Mouse (Mus musculus): ENCODE measurements around the gene Hba-a1. TPM values are rescaled to one million over a fixed set of nuclear protein-coding genes. Genes with fewer than 3 reads are reported as not detected.
A peak's percentile ranks its signal among the peaks of the same experiment; 100 is the strongest.
"Not testable (repeated sequence)": the region's sequence is repeated elsewhere in the genome, so short reads cannot be mapped to it uniquely, and the experiment has no call there.

The Hba-a1 gene
- polyA plus RNA-seq (2016; fragmentation: Nextera tagmentation; extraction: Ambion mirVana) = 2,385 and 2,610 TPM in 2 replicates

DNA sequence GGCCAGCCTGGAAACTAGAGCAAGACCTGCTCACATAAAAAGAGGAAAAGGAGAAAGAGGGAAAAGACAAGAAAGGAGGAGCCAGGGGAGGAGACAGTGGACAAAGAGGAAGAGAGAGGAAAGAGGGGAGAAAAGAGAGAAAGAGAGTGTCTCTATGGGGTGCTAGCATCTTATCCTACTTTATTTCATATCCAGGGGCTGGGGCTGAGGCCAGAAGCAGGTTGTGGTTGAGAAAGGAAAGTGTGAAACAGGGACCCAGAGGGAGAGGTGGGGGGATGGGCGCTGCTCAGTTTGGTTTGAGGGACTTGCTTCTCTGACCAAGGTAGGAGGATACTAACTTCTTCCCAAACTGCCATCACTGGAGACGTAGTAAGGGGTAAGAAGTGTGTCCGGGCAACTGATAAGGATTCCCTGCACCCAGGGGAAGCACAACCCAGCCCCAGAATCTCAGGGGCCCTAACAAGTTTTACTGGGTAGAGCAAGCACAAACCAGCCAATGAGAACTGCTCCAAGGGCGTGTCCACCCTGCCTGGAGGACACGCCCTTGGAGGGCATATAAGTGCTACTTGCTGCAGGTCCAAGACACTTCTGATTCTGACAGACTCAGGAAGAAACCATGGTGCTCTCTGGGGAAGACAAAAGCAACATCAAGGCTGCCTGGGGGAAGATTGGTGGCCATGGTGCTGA lies at the start of gene Hba-a1:
TSS of gene Hba-a1 (plus strand) at position 421 of the 687 bp plus-strand sequence.
- WGBS = 71% methylated on average over 1 of the region's 5 CpGs
- H3K27ac ChIP-seq; ATAC-seq (ENCODE audit: low FRiP score, low read depth): not testable (repeated sequence)

DNA sequence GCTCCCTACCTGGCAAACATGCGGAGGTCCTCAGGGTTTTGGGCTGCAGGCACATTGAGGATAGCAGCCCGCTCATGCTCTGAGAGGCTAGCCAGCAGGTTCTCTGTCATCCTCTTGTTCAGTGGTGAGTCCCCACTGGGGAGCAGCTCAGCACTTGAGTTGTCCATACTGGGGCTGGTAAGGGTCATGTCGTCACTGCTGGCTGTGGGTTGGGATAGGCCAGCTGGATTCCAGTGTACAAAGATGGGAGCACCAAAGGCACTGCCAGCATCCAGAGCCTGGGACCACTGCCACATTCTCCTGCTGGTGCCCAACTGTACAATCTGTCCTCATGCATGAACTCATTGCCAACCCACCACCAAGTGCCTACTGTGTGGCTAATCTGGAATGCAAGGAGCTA lies 49.4 kb upstream of the Hba-a1 start:
- no peak overlapping the region for H3K9ac ChIP-seq
- no peaks in the 10 kb centered on the region for H3K9me3 ChIP-seq
- no peak overlapping the region for H3K27ac ChIP-seq
- no peak overlapping the region for H3K4me3 ChIP-seq
- H3K27me3 ChIP-seq (replicated peaks) = no peaks in the 10 kb centered on the region
- peaks cover 60% of the 10 kb centered on the region for H3K36me3 ChIP-seq
- 94% methylated on average over 3 of the region's 3 CpGs for WGBS
- no peaks in the 10 kb centered on the region for H3K4me1 ChIP-seq
- H3K4me2 ChIP-seq (replicated peaks) = no peak overlapping the region
- no peak for ATAC-seq (ENCODE audit: low FRiP score, low read depth)

More for the DNA sequence above, at the start of gene Hba-a1:
- not testable (repeated sequence) for H3K9me3 ChIP-seq; H3K27me3 ChIP-seq (replicated peaks); H3K4me1 ChIP-seq; H3K9ac ChIP-seq; H3K4me2 ChIP-seq (replicated peaks); H3K36me3 ChIP-seq; H3K4me3 ChIP-seq

DNA sequence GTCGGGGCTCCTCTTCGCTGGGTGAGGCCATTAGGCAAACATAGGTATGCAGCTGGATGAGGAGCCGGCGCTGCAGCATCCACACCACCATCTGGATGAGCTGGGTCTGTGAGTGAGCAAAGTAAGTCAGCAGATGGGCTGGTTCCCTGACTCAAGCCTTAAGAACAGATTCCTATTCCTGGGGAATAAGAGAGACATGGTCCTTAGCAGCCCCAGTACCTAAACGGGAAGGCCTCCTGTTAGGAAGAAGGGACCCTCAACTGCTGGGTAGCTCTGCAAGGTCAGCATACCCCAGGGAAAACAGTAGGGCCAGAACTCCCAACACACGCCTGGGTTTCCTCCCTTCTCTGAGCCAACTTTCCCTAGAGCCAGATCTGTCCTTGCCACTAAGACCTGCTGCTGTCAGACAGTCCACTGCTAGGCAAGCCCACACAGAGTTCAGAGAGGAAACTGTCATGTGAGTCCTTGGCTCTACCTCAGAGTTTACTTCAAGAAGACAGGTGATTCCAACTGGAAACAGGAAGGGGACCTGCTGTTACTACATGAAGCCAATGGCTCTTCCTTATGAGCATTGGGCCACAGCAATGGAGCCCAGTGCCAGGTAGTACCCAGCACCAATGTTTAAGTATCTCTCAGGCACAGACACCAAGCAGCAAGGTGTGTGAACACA lies 48.4 kb upstream of the Hba-a1 start:
- no peak for ATAC-seq (ENCODE audit: low FRiP score, low read depth)
- WGBS = 93% methylated on average over 6 of the region's 6 CpGs
- no peak overlapping the region for H3K27ac ChIP-seq
- no peaks in the 10 kb centered on the region for H3K4me1 ChIP-seq
- H3K9ac ChIP-seq = no peak overlapping the region
- peaks cover 61% of the 10 kb centered on the region for H3K36me3 ChIP-seq
- no peak overlapping the region for H3K4me3 ChIP-seq
- no peak overlapping the region for H3K4me2 ChIP-seq (replicated peaks)
- no peaks in the 10 kb centered on the region for H3K9me3 ChIP-seq
- H3K27me3 ChIP-seq (replicated peaks) = no peaks in the 10 kb centered on the region

DNA sequence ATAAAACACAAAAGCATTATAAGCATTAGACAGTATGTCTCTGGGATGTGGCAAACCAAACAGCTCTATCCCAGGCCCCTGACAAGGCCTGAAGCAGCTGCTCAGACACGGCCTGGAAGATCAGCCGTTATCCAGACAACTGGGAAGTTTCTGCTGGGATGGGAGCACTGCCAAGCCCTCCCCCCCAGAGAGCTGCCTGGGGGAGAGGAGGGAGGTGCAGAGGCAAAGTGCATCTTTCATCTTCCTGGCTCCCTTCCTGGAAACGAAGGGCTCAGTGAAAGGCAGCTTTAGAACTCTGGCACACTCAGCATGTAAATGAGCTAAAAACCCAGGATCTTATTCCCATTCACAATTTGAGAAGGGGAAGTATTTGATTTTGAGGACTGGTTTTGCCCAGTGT lies 47.7 kb upstream of the Hba-a1 start:
- 70% methylated on average over 3 of the region's 3 CpGs for WGBS
- no peak overlapping the region for H3K27ac ChIP-seq
- H3K36me3 ChIP-seq = peaks cover 64% of the 10 kb centered on the region
- no peak for ATAC-seq (ENCODE audit: low FRiP score, low read depth)
- no peaks in the 10 kb centered on the region for H3K27me3 ChIP-seq (replicated peaks)
- H3K4me2 ChIP-seq (replicated peaks) = no peak overlapping the region
- no peak overlapping the region for H3K9ac ChIP-seq
- no peaks in the 10 kb centered on the region for H3K9me3 ChIP-seq
- no peaks in the 10 kb centered on the region for H3K4me1 ChIP-seq
- H3K4me3 ChIP-seq = no peak overlapping the region

DNA sequence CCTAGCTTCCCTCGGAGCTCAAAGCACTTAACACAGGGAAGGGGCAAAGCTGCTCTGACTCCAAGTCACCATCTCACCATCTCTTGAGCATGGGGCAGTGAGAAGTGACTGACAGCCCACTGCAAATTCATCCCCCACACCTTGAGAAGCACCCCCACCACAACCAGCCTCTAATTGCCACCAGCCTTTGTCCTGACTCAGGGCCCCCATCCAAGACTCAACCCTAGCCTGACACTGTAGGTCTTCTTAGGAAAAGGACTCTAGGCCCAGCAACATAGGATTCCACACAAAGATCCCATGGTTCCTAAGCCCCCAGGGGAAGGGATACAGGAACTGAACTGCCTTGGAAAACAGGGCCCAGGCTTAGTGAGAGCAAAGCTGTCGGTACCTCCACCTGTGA lies 47.2 kb upstream of the Hba-a1 start:
- Histone ChIP-seq H3K4me1 (no peaks in the 10 kb centered on the region), H3K4me3 (no peak overlapping the region), H3K27me3 (replicated peaks) (no peaks in the 10 kb centered on the region), H3K9me3 (no peaks in the 10 kb centered on the region), H3K9ac (no peak overlapping the region), H3K4me2 (replicated peaks) (no peak overlapping the region), H3K27ac (no peak overlapping the region), H3K36me3 (peaks cover 64% of the 10 kb centered on the region)
- 90% methylated on average over 2 of the region's 2 CpGs for WGBS
- no peak for ATAC-seq (ENCODE audit: low FRiP score, low read depth)

DNA sequence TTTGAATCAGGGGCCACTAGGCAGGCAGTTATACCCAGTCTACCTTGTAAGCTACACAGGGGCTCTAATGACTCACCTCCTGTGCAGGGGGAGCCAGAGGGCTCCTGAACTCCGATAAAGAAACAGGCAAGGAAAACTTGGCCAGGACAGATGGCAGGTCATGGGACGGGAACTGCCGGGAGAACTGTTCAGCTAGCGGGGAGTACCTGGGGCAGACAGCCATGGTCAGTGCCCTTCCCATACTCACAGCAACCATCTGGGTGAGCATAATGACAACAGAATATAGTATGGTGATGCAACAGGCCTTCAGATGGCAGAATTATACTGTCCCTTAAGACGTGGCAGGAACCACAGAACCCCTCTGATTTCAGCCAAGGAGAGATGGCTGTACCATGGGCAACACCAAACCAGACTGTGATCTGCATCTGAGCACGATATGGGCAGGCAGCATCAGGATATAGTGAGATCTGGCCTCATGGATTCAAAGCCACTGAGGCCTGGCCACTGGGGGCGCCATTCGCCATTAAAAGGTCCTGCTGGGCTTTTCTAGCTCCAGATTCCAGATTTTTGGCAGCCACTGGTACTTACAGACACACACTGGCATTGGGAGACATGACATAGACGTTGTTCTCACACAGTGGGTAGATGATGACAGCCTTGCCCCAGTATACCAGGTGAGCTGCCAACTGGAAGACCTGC lies 46.5 kb upstream of the Hba-a1 start:
- H3K27me3 ChIP-seq (replicated peaks) = no peaks in the 10 kb centered on the region
- no peaks in the 10 kb centered on the region for H3K9me3 ChIP-seq
- ATAC-seq (ENCODE audit: low FRiP score, low read depth) = no peak
- peaks cover 64% of the 10 kb centered on the region for H3K36me3 ChIP-seq
- WGBS = 61% methylated on average over 9 of the region's 9 CpGs
- 0 out of 2 replicates have a peak overlapping the region, but pooled peaks have one; percentile 26 for H3K9ac ChIP-seq
- no peak overlapping the region for H3K27ac ChIP-seq
- H3K4me2 ChIP-seq (replicated peaks) = no peak overlapping the region
- no peak overlapping the region for H3K4me3 ChIP-seq
- H3K4me1 ChIP-seq = no peaks in the 10 kb centered on the region

DNA sequence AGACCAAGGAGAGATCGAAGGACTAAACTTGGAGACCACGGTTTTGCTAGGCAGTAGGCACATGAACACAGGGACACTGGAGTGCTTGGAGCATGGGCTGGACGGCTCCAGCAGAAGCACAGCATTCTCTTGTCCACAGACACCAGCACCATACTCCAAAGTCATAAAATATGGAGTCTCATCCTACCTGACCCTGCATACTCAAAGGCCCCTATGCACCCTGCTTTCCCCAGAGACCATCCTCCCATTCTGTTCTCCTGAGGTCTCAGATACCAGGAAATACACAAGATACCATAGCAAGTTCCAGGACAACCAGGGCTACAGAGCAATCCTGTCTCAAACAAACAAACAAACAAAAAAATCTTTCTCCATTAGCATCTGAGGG lies 45.9 kb upstream of the Hba-a1 start:
- 91% methylated on average over 3 of the region's 3 CpGs for WGBS
- peaks cover 59% of the 10 kb centered on the region for H3K36me3 ChIP-seq
- no peaks in the 10 kb centered on the region for H3K27me3 ChIP-seq (replicated peaks)
- H3K9me3 ChIP-seq = no peaks in the 10 kb centered on the region
- H3K27ac ChIP-seq = no peak overlapping the region
- ATAC-seq (ENCODE audit: low FRiP score, low read depth) = no peak
- H3K4me1 ChIP-seq = no peaks in the 10 kb centered on the region
- no peak overlapping the region for H3K9ac ChIP-seq
- no peak overlapping the region for H3K4me2 ChIP-seq (replicated peaks)
- H3K4me3 ChIP-seq = no peak overlapping the region

DNA sequence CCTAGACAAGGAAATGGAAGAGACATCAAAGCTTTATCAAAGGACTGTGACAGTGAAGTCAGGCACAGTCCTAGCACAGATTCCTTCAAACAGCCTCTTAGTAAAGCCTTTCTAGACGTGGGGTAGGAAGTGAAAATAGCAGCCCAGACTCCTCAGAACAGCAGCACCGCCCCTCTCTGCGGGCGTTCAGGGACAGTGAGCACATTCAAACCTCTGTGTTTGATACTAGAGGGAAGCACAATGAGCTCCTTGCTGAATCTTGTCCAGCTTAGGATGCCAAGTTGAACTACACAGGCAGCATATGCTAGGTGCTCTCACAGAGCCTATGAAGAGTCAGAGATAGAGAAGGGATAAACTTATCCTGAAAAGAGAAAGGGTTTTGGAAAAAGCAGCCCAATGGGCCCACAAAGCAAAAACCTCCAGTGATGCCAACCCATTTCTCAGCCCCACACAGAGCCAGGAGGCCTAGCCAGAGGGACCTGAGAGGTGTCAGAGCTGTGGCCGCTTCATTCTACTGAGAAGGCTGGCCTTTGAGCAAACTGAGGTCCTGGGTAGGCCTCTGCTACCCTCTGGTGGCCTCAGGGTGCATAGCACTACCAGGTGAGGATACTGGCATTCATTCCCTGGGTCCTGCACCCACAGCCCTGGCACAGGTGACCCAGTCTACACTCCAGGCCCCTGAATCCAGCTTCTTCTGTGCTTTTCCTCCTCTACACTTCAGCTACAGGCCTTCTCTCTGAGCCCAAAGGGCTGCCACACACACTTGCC lies 45.0 kb upstream of the Hba-a1 start:
- WGBS = 61% methylated on average over 5 of the region's 5 CpGs
- Histone ChIP-seq H3K9me3 (no peaks in the 10 kb centered on the region), H3K4me2 (replicated peaks) (no peak overlapping the region), H3K27me3 (replicated peaks) (no peaks in the 10 kb centered on the region), H3K9ac (no peak overlapping the region), H3K27ac (no peak overlapping the region), H3K4me3 (no peak overlapping the region), H3K4me1 (no peaks in the 10 kb centered on the region), H3K36me3 (peaks cover 50% of the 10 kb centered on the region)
- peak; percentile 25; the same call in 1 of the 2 replicates for ATAC-seq (ENCODE audit: low FRiP score, low read depth)

DNA sequence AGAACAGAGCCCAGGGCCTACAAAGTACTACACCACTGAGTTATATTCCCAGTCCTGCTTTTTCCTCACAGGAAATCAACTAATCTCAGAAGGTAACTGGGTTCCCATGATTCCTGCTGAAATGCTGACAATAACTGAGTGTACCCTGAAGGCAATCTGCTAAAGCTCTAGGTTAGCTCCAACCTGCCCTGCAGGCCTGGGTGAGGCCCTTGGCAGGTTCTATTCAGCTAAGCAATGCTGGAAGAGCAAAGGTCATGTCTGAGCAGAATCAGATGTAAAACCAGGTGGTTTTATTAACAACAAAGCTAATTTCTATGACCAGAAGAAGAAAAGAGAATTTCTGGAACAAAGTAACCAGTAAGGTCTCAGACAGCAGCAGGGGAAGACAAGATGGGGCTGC lies 41.9 kb upstream of the Hba-a1 start:
- Histone ChIP-seq H3K4me2 (replicated peaks) (no peak overlapping the region), H3K4me1 (no peaks in the 10 kb centered on the region), H3K27ac (no peak overlapping the region), H3K4me3 (no peak overlapping the region), H3K27me3 (replicated peaks) (no peaks in the 10 kb centered on the region), H3K9ac (no peak overlapping the region), H3K9me3 (no peaks in the 10 kb centered on the region), H3K36me3 (peaks cover 59% of the 10 kb centered on the region)
- no peak for ATAC-seq (ENCODE audit: low FRiP score, low read depth)

DNA sequence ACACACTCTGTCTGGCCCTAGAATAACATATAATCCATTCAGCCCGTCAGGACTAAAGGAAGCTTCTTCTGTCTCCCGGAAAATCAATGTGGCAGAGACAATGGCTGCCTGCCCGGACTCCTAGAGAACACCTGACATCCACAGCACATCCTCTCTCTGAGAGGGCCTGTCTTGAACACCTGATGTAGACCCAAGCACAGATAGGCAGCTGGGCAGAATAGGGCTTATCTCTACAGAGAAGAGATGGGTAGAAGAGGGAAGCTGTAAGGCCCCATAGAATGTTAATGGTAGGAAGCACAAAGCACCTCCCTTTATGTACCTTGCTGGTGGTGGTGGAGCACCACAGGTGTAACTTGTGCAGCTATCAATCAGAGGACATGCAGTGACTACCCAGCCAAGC lies 41.1 kb upstream of the Hba-a1 start:
- H3K27me3 ChIP-seq (replicated peaks) = no peaks in the 10 kb centered on the region
- H3K4me2 ChIP-seq (replicated peaks) = no peak overlapping the region
- no peak overlapping the region for H3K27ac ChIP-seq
- ATAC-seq (ENCODE audit: low FRiP score, low read depth) = no peak
- no peak overlapping the region for H3K4me3 ChIP-seq
- 88% methylated on average over 3 of the region's 3 CpGs for WGBS
- peaks cover 62% of the 10 kb centered on the region for H3K36me3 ChIP-seq
- H3K4me1 ChIP-seq = no peaks in the 10 kb centered on the region
- H3K9ac ChIP-seq = no peak overlapping the region
- no peaks in the 10 kb centered on the region for H3K9me3 ChIP-seq

DNA sequence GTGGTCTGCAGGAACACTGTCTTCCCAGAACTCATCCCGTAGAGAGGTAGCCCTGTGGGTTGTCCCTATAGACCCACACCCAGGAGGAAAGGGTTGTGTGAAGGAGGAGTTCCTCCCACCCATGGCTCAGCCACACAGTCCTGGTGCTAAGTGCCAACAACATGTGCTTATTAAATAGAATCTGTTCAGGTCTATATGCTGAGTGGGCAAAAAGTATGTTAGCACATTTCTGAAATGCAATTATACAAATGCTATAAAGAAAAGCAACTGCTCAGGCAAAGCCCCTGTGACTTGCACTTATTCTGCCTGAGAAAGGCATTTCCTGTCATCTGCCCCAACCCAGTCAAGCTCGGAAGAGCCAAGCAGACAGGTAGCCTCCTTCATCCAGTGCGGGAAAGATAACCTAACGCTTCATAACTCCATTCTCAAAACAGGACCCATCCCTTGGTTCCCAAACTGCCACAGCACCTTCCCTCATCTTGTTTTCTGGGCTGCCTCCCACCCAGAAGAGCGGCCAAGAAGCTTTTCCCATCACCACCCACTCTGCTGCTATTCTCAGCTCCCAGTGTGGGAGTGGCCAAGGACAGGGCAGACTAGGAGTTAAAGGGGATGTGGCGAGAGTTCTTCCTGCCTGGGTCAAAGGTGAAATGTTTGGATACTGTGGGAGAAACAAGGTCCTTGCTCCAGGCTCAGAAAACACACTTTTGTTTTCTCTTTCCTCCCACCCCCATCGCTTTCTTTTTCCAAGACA lies 39.9 kb upstream of the Hba-a1 start:
- no peak overlapping the region for H3K9ac ChIP-seq
- H3K4me3 ChIP-seq = no peak overlapping the region
- H3K4me1 ChIP-seq = no peaks in the 10 kb centered on the region
- H3K27ac ChIP-seq = no peak overlapping the region
- no peak overlapping the region for H3K4me2 ChIP-seq (replicated peaks)
- ATAC-seq (ENCODE audit: low FRiP score, low read depth) = no peak
- H3K27me3 ChIP-seq (replicated peaks) = no peaks in the 10 kb centered on the region
- WGBS = 80% methylated on average over 7 of the region's 7 CpGs
- H3K36me3 ChIP-seq = peaks cover 70% of the 10 kb centered on the region
- no peaks in the 10 kb centered on the region for H3K9me3 ChIP-seq
